Mouse (Mus musculus) gastrocnemius, adult 18-20 months (tissue): ENCODE measurements around the gene Acad12. TPM values are rescaled to one million over a fixed set of nuclear protein-coding genes. Genes with fewer than 3 reads are reported as not detected.
"Not testable (repeated sequence)": the region's sequence is repeated elsewhere in the genome, so short reads cannot be mapped to it uniquely, and the experiment has no call there.

ENCODE experiments used
- DNase-seq: peaks from one replicate; pipeline ENCODE4 v3.0.0; 2021; ENCODE audit warnings: low spot score
- long read RNA-seq, 2 experiments: library from polyadenylated mRNA; stranded (forward); transcript quantifications; one replicate each; pipeline ENCODE4 v2.0.0; 2021
- total RNA-seq, 2 experiments: library from RNA; stranded (reverse); gene quantifications; 2 replicates each; pipeline ENCODE4 v1.2.3; 2021

Gene Acad12
- 10 to 100 TPM; 26.0 to 27.8 TPM for total RNA-seq
- long read RNA-seq, experiment 1, transcript Acad12-201 (11 exons, 3,881 nt): major isoform, 18 of 81 reads
- long read RNA-seq, experiment 1, partial matches to known transcripts: 4 of 81 reads
- long read RNA-seq, experiment 1, other reads (novel, unspliced or antisense): 59 of 81 reads
- long read RNA-seq, experiment 2, transcript Acad12-201 (11 exons, 3,881 nt): major isoform, 15 of 70 reads
- long read RNA-seq, experiment 2, partial matches to known transcripts: 8 of 70 reads
- long read RNA-seq, experiment 2, other reads (novel, unspliced or antisense): 47 of 70 reads

DNA sequence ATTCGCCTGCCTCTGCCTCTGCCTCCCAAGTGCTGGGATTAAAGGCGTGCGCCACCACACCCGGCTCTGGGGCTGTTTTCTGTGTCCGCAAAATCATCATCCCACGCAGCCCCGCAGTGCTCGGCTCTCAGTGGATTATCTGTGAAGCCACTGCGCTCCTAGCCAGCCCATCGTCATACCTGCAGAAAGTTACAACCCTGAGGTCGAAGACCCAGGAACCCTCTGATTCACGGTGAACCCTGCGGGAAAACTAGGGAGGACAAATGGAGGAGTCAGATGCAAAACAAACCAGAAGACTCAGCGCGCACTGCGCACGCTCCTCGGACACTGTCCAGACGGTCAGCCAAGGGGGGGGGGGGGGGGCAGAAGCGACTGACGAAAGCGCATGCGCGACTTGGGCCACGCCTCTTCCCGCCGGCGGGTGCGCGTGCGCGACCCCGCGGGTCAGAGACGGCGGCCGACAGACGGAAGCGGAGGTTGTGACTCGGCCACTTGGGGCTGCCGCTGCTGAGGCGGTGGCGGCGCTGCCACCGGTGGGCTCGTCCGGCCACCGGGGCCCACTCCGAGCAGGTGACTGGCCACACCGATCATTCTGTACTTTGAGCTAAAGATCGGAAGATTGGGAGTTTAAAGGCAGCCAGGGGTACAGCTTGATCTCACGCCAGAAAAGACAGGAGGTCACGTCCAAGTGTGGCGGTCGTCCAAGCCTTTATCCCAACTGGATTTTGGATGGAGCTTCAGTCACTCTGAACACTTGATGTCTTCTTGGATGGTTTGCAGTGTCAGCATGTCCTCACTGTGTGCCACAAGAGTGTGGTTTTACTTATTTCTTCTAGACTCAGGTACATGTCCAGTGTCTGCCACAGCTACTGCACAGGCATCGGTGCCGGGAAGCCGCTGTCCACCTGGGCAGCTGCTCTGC is at the start of gene Acad12:
Gene Acad12, minus strand, starts transcription at position 347 of the 922 bp plus-strand sequence.
- DNase-seq: peak; percentile 81

DNA sequence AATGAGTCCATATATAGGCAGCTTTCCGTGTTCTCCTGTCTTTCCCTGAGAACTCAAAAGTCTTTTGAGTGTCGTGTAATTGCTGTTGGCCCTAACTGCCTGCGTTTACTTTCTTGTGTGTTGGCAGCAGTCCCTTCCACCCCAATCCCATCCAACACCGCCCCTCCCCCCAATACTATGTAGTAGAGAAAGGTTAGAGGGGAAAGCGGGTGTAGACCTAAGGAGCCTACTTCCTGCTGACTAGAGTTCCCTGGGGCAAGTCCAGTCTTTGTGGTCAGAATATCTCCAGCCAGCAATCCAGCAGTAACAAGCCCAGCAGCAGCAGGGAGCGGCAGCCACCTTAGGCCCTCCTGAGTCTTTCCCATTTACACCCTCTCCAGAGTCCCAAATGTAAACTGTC is 49.7 kb upstream of the Acad12 start:
- DNase-seq: no peak

DNA sequence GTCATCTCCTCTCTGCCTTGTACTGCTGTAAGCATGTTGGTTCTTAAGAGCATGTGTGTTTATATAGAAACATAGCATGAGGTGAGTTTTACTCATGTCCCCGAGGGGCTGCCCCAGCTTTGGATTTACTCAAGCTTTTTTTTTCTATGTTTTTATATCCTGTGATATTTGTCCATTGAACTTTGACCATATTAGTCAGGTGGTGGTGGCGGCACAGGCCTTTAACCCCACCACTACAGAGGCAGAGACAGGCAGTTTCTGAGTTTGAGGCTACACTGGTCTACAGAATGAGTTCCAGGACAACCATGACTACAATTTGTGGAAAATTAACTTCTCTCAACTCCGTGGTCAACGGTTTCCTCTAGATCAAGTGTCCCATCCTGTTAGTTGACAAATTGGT is 48.3 kb upstream of the Acad12 start:
- DNase-seq: no peak

DNA sequence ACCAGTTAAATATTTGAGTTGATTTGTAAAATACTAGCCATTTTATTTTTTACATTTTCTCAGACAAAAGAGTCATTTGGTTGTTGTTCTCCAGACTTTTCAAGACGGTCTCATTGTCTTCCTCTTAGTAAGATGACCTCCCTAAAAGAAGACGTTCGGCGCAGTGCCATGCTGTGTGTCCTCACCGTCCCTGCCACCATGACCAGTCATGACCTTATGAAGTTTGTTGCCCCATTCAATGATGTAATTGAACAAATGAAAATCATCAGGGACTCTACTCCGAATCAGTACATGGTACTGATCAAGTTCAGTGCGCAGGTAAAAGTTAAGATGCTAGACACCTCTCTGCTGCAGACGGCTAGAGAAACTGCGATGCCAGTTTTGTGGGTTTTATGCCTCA is 46.2 kb upstream of the Acad12 start:
- DNase-seq: no peak

DNA sequence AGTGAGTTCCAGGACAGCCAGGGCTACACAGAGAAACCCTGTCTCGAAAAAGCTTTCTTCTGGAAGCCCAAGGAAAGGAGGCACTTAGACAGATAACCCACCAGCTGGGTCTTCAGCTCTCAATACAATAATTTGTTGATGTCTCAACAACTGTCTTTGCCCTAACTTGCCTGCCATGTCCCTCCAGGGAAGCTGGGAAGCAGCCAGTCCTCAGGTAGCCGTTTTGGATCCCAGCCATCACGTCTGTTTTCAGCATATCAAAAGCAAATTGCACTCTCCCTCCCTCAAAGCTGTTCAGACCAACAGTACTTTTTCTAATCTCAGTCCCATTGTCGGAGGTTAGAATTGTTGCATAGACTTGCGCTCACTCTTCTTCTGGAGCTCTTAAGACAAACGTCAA is 45.3 kb upstream of the Acad12 start:
- no peak for DNase-seq

DNA sequence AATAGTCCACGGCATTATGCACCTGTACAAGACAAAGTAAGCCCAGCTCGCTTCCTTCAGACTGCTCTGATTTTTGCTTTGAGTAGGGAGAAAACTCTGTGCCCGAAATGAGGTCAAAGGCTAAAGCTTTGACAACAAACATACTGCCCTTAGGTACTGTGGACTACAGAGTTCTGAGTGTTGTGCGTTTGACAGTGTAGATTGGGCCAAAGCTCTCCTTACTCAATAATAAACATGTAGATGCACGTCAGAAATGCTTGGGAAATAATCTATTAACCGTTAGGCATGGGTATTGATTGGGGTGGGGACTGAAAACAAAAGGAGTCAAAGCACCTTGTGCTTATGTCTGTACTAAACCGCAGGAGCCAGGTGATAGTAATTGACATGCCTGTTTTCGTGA is 44.7 kb upstream of the Acad12 start:
- DNase-seq: no peak

DNA sequence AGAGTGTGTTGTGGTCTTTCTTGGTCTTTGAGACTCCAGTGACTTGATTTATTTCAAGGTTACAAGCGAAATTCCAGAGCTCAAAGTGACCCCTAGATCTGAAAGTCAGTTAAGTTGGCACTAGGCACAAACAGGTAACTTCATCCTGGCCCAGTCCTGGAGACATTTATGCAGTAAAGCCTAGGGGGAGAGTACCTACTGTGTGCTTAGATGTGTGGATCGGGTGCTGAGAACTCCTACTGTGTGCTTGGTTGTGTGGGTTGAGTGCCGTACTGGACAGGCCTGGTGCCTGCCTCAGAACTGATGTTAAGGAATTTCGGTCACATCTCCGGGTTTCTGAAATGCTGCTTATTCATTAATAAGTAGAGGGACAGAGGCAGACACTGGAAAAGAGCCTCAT is 42.8 kb upstream of the Acad12 start:
- no peak for DNase-seq

DNA sequence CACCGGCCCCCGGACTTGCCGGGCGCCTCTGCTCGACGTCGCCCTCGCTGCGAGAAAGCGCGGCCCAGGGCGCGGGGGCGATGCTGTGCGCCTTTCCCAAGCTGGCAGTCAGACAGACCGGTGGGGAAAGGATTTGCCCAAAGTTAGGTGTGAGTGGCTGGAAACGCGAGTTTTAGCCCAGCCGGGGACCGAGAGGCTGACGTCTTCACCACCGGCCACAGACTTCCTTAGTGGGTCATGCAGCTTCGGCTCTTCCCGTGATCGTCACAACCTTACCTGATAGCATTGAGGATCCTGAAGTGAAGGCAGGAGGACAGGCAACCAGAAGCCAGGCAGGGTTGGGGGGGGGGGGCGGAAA is 42.1 kb upstream of the Acad12 start:
- no peak for DNase-seq

DNA sequence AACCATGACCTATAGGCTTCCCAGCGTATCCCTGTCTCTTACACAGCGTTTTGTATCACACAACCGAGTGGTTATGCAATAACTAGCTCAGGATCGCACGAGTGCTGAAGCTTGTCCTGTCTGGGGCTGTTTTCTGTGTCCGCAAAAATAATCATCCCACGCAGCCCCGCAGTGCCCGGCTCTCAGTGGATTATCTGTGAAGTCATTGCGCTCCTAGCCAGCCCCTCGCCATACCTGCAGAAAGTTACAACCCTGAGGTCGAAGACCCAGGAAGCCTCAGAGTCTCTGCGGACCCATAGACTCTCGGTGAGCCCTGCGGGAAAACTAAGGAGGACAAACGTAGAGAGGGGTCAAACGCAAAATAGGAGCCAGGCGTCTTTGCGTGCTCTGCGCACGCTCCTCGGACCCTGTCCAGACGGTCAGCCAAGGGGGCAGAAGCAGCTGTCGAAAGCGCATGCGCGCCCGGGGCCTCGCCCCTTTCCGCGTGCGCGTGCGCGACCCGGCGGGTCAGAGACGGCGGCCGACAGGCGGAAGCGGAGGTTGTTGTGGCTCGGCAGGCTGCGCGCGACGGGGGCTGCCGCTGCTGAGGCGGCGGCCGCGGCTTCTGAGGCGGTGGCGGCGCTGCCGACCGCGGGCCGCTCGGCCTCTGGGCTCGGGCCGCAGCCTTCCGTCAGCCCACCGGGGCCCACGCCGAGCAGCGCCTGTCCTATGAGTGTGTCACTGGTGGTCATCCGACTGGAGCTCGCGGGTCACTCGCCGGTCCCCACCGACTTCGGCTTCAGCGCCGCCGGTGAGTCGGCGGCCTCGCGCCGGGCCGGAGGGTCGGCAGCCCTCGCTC is 41.5 kb upstream of the Acad12 start, which contains the start of the genes Acad10 and Brap:
Gene Acad10, minus strand, starts transcription at position 456 of the 838 bp plus-strand sequence.
Gene Brap, plus strand, starts transcription at position 505 of the 838 bp plus-strand sequence.
- DNase-seq: peak; percentile 92

DNA sequence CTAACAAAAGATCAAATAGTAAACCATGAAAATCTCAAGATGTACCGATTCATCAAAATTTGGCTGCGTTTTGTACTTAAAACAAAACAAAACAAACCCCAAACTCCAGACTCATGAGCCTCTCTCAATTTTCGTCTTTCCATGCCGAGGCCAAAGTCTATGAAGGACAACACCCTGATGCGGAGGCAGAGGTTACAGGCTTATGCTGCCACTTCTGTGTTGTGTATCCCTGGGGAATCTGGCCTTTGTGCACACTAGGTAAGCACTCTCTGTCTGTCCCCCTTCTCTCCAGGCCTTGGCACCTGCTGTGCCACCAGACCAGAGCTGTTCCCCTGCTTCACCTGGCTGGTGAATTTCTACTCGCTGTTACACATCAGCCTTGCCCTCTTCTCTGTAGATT is 38.9 kb upstream of the Acad12 start:
- DNase-seq: not testable (repeated sequence)

DNA sequence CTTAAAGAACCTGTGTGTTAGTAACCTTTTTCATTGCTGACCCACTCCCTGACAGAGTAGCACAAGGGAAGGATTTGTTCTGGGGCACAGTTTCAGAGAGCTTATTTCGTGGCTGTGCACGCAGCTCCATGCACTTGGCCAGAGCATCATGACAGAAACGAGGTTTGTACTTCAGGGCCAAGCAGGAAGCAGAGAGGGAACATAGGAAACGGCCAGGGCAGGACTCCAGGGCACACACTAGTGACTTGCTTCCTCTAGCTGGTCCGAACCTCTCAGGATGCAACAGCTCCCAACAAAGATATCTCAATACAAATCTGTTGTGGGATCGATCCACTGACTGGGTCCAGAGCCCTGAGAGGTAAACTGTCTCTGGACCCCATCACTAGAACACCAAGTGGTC is 38.1 kb upstream of the Acad12 start:
- DNase-seq: not testable (repeated sequence)

DNA sequence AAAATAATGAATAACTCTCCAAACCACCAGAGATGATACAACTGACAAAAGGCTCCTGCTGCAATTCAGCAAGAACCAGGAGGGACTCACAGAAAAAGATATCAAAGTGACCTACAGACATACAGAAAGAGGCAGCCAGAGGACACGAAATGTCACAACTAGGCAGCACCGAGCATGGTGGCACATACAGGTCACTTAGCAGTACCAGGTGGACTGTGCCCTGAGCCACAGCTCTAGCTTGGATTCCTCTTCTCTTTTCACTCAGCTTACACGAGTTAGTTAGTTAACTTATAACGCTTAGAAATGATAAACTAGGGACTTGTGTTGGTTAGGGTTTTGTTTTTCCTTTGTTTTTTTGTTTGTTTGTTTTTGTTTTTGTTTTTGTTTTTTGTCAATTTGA is 35.8 kb upstream of the Acad12 start:
- DNase-seq: no peak

DNA sequence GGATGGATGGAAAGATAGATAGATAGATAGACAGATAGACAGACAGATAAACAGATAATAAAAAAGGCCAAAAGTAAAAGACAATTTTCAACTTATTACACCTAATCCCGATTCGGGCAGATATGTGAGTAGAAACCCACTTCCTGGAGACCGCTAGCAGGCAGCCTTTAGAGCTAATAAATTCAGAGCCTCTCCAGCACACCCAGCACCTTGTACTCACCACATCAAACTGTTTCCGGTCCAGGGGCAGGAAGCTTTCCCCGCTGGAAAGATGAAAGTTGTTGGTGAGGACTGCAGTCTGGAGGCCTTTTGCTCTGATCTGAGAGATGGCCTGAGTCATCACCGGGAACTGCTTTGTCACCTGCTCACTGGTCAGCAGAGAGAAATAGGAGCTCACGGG is 30.4 kb upstream of the Acad12 start:
- DNase-seq: no peak

DNA sequence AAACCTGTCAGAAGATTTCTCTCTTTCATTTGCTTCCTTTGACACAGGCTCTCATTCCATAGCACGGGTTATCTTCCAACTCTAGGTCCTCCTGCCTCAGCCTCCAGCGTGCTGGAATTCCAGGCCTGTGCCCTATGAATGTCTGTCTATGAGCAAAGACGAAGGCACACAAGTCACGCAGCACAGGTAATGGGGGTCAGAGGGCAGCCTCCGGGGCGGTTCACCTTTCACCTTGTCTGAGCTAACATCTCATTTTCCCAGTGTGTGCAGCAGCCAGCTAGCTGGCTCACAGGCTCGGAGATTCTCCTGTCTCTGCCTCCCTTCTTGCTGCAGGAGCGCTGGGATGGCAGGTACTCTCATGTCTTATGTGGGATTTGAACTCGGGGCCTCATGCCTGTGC is 20.9 kb upstream of the Acad12 start:
- DNase-seq: no peak

DNA sequence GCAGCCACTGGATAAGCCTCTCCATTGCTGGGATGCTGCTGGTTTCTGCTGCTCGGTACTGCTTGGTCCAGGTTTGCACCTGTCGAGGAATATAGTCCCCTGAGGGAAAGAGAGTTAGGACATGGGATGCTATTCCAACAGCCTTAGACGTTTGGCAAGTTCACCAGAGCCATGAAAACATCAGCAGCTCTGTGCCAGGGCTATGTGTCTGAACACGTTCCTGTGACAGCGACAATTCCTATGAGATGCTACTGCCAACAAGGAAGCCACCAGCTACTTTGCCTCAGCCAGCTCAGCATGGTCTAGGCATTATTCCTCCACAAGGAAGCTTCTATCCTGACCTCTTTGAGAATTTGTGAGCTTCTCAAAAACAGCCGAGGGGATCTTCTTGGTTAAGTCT is 18.6 kb upstream of the Acad12 start:
- DNase-seq: no peak

DNA sequence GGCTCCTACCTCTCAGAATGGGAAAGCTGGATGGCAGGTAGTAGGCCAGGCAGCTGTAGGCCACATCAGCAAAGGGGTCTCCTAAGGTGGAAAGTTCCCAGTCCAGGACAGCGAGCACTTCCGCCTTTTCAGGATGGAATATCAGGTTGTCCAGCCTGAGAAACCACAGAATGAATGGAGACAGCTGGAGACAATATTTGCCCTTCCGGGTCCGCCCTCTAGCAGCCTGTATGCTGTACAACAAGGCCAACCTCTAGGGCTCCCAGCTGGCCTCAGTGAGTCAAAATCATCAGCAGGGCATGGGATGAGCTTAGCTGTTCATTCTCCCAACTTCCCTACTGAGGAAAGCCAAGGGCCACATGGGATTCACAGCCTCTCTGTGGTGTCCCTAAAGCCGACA is 15.9 kb upstream of the Acad12 start:
- DNase-seq: no peak

DNA sequence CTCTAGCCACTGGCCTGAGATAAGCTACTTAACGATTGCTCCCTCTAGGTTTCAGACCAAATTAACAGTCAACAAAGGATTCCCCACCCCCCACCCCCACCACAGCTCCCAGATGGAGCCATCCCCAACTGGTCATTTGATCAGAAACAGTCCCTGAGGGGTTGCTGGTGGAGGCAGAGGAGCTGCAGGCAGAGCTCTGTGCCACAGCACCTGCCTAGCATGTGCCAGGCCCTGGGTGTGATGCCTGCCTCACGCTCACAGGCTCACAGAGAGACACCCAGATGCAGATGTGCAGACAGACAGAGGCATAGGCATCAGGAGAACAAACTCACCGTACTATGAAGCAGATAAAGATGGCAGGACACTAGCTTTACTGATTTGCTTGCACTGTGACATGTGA is 14.1 kb upstream of the Acad12 start:
- DNase-seq: no peak

DNA sequence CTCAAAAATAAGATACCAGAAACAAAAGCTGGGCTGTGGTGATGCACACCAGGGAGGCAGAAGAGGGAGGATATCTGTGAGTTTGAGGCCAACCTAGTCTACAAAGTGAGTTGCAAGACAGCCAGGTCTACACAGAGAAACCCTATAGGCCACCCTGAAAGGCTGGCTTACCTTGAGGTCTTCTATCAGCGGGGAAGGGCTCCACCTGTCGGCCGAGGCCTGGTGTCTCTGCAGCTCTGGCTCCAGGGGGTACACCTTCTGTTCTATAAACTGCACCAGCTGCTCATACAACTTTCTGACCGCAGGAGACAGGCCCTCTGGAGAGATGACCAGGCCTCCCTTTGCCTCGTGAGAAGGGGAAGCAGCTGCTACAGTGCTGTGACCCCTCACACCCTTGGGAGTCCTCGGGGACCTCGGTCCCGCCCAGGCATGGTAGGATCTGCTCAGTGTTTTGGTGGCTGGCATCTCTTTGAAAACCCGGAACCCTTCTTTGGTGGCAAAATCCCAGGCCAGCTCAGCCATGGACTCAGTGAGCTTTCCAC is 12.4 kb upstream of the Acad12 start:
- not testable (repeated sequence) for DNase-seq

DNA sequence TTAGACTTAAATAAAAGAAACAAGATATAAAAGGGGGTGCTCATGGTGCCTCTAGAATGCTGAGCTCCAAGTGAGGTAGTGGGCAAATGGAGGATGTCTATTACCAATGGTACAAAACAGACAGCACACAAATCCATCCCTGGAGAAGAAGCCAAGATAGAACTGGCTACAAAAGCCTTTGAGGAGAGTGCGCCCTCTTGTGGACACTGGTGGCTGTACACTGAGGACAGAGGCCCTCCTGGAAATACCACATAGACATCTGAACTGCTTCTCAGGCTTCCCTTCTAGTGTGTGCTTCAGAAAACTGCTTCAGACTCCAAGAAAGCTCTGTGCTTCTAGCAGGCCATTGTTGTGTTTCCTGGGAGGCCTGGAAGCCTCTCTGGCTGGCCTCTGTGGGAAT is 9.1 kb upstream of the Acad12 start:
- DNase-seq: peak; percentile 74

DNA sequence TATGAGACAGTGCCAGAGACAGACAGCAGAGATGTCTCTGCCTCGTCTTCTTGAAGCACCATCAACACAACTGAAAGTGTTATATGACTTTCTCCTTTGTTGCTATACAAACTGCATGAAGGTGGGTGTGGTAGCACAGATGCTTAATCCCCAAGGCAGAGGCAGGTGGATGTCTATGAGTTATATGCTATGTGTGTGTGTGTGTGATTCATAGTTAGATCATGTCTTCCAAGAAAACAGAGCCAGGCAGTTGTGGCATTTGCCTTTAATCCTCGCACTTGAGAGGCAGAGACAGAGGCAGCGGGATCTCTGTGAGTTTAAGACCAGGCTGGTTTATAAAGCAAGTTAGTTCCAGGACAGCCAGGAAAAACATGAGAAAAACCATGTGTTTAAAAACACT is 4.5 kb upstream of the Acad12 start:
- no peak for DNase-seq

DNA sequence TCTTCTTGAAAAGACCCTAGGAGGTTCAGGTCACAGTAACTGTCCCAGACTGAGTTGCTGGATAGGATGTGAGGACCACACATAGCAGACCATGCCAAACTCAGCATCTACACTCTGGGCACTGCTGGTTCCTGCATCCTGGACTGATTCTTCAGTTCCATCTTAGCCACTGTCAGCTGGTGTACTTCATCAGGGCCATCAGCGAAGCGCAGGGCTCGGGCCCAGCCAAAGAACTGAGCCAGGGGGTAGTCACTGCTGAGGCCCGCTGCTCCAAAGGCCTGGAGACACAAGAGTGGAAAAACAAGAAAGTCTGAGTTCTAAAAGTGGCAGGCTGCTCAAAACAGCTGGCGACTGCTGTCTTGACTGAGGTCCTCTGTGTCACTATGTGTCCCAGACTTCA is 2.4 kb upstream of the Acad12 start:
- DNase-seq: no peak

DNA sequence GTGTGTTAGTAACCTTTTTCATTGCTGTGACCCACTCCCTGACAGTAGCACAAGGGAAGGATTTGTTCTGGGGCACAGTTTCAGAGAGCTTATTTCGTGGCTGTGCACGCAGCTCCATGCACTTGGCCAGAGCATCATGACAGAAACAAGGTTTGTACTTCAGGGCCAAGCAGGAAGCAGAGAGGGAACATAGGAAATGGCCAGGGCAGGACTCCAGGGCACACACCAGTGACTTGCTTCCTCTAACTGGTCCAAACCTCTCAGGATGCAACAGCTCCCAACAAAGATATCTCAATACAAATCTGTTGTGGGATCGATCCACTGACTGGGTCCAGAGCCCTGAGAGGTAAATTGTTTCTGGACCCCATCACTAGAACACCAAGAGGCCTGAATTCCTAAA is 3.8 kb downstream of the Acad12 start:
- not testable (repeated sequence) for DNase-seq
